Mouse (Mus musculus) brain, embryonic 14.5 days (tissue): ENCODE results near the gene Cnpy4.

Experiments used
- CTCF ChIP-seq: fragments of 200-500 bp; IDR thresholded peaks from 2 replicates; pipeline ENCODE4 v1.5.1; 2012; ENCODE audit warnings: inconsistent platforms, mild to moderate bottlenecking, moderate library complexity, borderline replicate concordance; ENCODE audit not compliant: insufficient read depth, insufficient read length; ENCODE audit errors: extremely low read depth
- POLR2A ChIP-seq: fragments of 200-500 bp; IDR thresholded peaks from 2 replicates; pipeline ENCODE4 v1.6.1; 2012; ENCODE audit warnings: mild to moderate bottlenecking, inconsistent platforms, borderline replicate concordance; ENCODE audit not compliant: poor library complexity, insufficient read depth, insufficient read length, severe bottlenecking; ENCODE audit errors: extremely low read depth

DNA sequence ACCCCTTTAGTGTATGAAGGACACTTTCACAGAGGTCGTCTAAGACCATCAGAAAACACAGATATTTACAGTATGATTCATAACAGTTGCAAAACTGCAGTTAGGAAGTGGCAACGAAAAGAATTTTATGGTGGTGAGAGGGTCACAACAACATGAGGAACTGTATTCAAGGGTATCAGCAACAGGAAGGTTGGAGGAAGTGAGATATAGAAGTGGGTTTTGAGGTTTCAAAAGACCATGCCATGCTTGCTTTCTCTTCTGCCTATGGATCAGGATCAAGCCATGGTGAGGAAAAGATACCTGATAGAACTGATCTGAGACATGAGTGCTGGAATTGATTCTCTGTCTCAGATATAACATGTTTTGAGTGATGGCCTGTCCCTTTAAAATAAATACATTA lies 40.1 kb downstream of the Cnpy4 start:
- no peak for TF ChIP-seq POLR2A
- TF ChIP-seq CTCF: no peak
